Mouse (Mus musculus) MEL (cell line): Measurements from ENCODE around the gene Ccdc163. TPM values are rescaled to one million over a fixed set of nuclear protein-coding genes. Genes with fewer than 3 reads are reported as not detected.

Experiments used
- DNase-seq: peaks from one replicate; pipeline ENCODE4 v3.0.0; 2011; ENCODE audit warnings: low read depth, low spot score
- H3K27ac ChIP-seq: 2 replicates; pipeline ENCODE4 v1.5.1; 2012; ENCODE audit warnings: low read depth, mild to moderate bottlenecking, control low read depth, low read length, moderate library complexity; ENCODE audit not compliant: control insufficient read depth
- H3K27me3 ChIP-seq, 2 experiments: fragments of 150-350 bp in 1 of 2; sonication (generic) in 1 of 2; 2 replicates each; pipeline ENCODE4 v1.6.1; 2012; ENCODE audit warnings: low read length in 2 of 2, mild to moderate bottlenecking in 2 of 2, improper control_type of control experiment in 1 of 2, moderate library complexity in 1 of 2; ENCODE audit not compliant: insufficient read depth in 2 of 2, control insufficient read depth in 1 of 2
- H3K36me3 ChIP-seq, 2 experiments: 2 replicates each; pipeline ENCODE4 v1.6.1; 2012 to 2014; ENCODE audit warnings: low read length in 2 of 2, improper control_type of control experiment in 1 of 2, inconsistent platforms in 1 of 2, mild to moderate bottlenecking in 1 of 2; ENCODE audit not compliant: insufficient read depth in 2 of 2, control insufficient read depth in 1 of 2
- H3K4me1 ChIP-seq, 2 experiments: fragments of 150-350 bp in 1 of 2; sonication (generic) in 1 of 2; 2 replicates each; pipeline ENCODE4 v1.6.1; 2012; ENCODE audit warnings: low read length in 2 of 2, improper control_type of control experiment in 1 of 2, mild to moderate bottlenecking in 1 of 2; ENCODE audit not compliant: insufficient read depth in 2 of 2, control insufficient read depth in 1 of 2
- H3K4me3 ChIP-seq, 2 experiments: fragments of 150-350 bp in 1 of 2; sonication (generic) in 1 of 2; 2 replicates each; pipeline ENCODE4 v1.5.1; 2012; ENCODE audit warnings: low read depth in 2 of 2, low read length in 2 of 2, mild to moderate bottlenecking in 2 of 2, moderate library complexity in 2 of 2, control low read depth in 1 of 2, improper control_type of control experiment in 1 of 2; ENCODE audit not compliant: control insufficient read depth in 1 of 2, insufficient read depth in 1 of 2
- H3K79me2 ChIP-seq: 2 replicates; pipeline ENCODE4 v1.6.1; 2012; ENCODE audit warnings: mild to moderate bottlenecking, low read length, moderate library complexity; ENCODE audit not compliant: control insufficient read depth, poor library complexity, insufficient read depth
- H3K9ac ChIP-seq: 2 replicates; pipeline ENCODE4 v1.6.1; 2012; ENCODE audit warnings: low read depth, mild to moderate bottlenecking, control low read depth, low read length, moderate library complexity; ENCODE audit not compliant: control insufficient read depth, poor library complexity, severe bottlenecking
- H3K9me3 ChIP-seq: fragments of 150-350 bp; sonication (generic); replicated peaks from 2 replicates; pipeline ENCODE4 v1.6.1; 2012; ENCODE audit warnings: mild to moderate bottlenecking, low read length, improper control_type of control experiment, moderate library complexity; ENCODE audit not compliant: insufficient read depth
- BHLHE40 ChIP-seq: IDR thresholded peaks from 2 replicates; pipeline ENCODE4 v1.6.1; 2012; ENCODE audit warnings: low read depth, mild to moderate bottlenecking, inconsistent platforms, low read length, improper control_type of control experiment, borderline replicate concordance
- CHD1 ChIP-seq: IDR thresholded peaks from 2 replicates; pipeline ENCODE4 v1.6.1; 2012; ENCODE audit warnings: low read depth, mild to moderate bottlenecking, inconsistent platforms, low read length, improper control_type of control experiment
- CHD2 ChIP-seq: IDR thresholded peaks from 2 replicates; pipeline ENCODE4 v1.6.1; 2011; ENCODE audit warnings: low read length, improper control_type of control experiment
- ETS1 ChIP-seq: IDR thresholded peaks from 2 replicates; pipeline ENCODE4 v1.6.1; 2012; ENCODE audit warnings: low read depth, mild to moderate bottlenecking, inconsistent platforms, low read length, improper control_type of control experiment, moderate library complexity
- GABPA ChIP-seq: IDR thresholded peaks from 2 replicates; pipeline ENCODE4 v1.6.1; 2012; ENCODE audit warnings: low read depth, mild to moderate bottlenecking, inconsistent platforms, low read length, improper control_type of control experiment, moderate library complexity
- KAT2A ChIP-seq: conservative IDR thresholded peaks from 2 replicates; pipeline ENCODE4 v1.6.1; 2012; ENCODE audit warnings: low read depth, low read length, improper control_type of control experiment, inconsistent platforms
- MAFK ChIP-seq: IDR thresholded peaks from 2 replicates; pipeline ENCODE4 v1.6.1; 2011; ENCODE audit warnings: low read depth, mild to moderate bottlenecking, low read length, improper control_type of control experiment, borderline replicate concordance
- MAZ ChIP-seq: IDR thresholded peaks from 2 replicates; pipeline ENCODE4 v1.6.1; 2012; ENCODE audit warnings: low read depth, mild to moderate bottlenecking, inconsistent platforms, low read length, improper control_type of control experiment
- MEF2A ChIP-seq: IDR thresholded peaks from 2 replicates; pipeline ENCODE4 v1.6.1; 2014; ENCODE audit warnings: low read depth, mild to moderate bottlenecking, inconsistent platforms, low read length, improper control_type of control experiment; ENCODE audit not compliant: poor library complexity, insufficient replicate concordance, severe bottlenecking; ENCODE audit errors: extremely low read depth
- MYB ChIP-seq: IDR thresholded peaks from 2 replicates; pipeline ENCODE4 v1.6.1; 2011; ENCODE audit warnings: mild to moderate bottlenecking, low read depth, low read length, improper control_type of control experiment
- MYC ChIP-seq: IDR thresholded peaks from 2 replicates; pipeline ENCODE4 v1.6.1; 2011; ENCODE audit warnings: low read depth, mild to moderate bottlenecking, low read length, improper control_type of control experiment, moderate library complexity
- POLR2AphosphoS2 ChIP-seq: IDR thresholded peaks from 2 replicates; pipeline ENCODE4 v1.6.1; 2011; ENCODE audit warnings: low read length, improper control_type of control experiment
- RCOR1 ChIP-seq: IDR thresholded peaks from 2 replicates; pipeline ENCODE4 v1.6.1; 2012; ENCODE audit warnings: low read depth, mild to moderate bottlenecking, inconsistent platforms, low read length, improper control_type of control experiment
- SIN3A ChIP-seq: IDR thresholded peaks from 2 replicates; pipeline ENCODE4 v1.6.1; 2012; ENCODE audit warnings: low read length, improper control_type of control experiment, inconsistent platforms
- TBP ChIP-seq: IDR thresholded peaks from 2 replicates; pipeline ENCODE4 v1.8.0; 2011; ENCODE audit warnings: low read depth, low read length, improper control_type of control experiment
- TCF12 ChIP-seq: IDR thresholded peaks from 2 replicates; pipeline ENCODE4 v1.6.1; 2014; ENCODE audit warnings: low read depth, mild to moderate bottlenecking, inconsistent platforms, low read length, improper control_type of control experiment, moderate library complexity
- USF1 ChIP-seq: IDR thresholded peaks from 2 replicates; pipeline ENCODE4 v1.6.1; 2014; ENCODE audit warnings: low read depth, mild to moderate bottlenecking, inconsistent platforms, low read length, improper control_type of control experiment, moderate library complexity
- ZKSCAN1 ChIP-seq: IDR thresholded peaks from 2 replicates; pipeline ENCODE4 v1.6.1; 2012; ENCODE audit warnings: low read depth, mild to moderate bottlenecking, inconsistent platforms, low read length, improper control_type of control experiment, moderate library complexity
- ZNF384 ChIP-seq: IDR thresholded peaks from 2 replicates; pipeline ENCODE4 v1.6.1; 2012; ENCODE audit warnings: low read depth, mild to moderate bottlenecking, inconsistent platforms, low read length, improper control_type of control experiment
- polyA plus RNA-seq, 2 experiments: library from polyadenylated mRNA; stranded (reverse) in 1 of 2; unstranded in 1 of 2; fragments of >175 nt in 1 of 2; fragments of >200 nt in 1 of 2; gene quantifications; 2 replicates each; pipeline versions ENCODE4 v1.2.1 to v1.2.4; 2012; ENCODE audit warnings: low replicate concordance in 2 of 2, low read depth in 1 of 2; ENCODE audit not compliant: insufficient read length in 2 of 2, insufficient read depth in 1 of 2, missing spikeins in 1 of 2
- total RNA-seq: library from RNA; depleted of rRNA; stranded (reverse); fragments of 300-350 nt; gene quantifications from 2 replicates; pipeline ENCODE4 v1.2.3, GENCODE M21; 2012

Gene Ccdc163
- total and polyA plus RNA-seq, 3 experiments = 12.3 to 26.0 TPM; not detected in 1

GRCm38 (mm10) chr4:116676027-116676426 lies 32.3 kb upstream of the Ccdc163 start:
- no peak overlapping the region for H3K27ac ChIP-seq
- peaks cover 8 to 9% of the 10 kb centered on the region in 2 experiments; a peak in 3 of 4 replicates for H3K4me1 ChIP-seq
- no peak for DNase-seq
- no peaks in the 10 kb centered on the region for H3K9me3 ChIP-seq
- TF ChIP-seq MYC (no peak), TCF12 (no peak), ZKSCAN1 (no peak), GABPA (no peak), SIN3A (no peak), CHD2 (no peak), USF1 (no peak), TBP (no peak), MYB (no peak), MAFK (no peak), RCOR1 (no peak), MAZ (no peak), ZNF384 (no peak), POLR2AphosphoS2 (no peak), BHLHE40 (no peak)
- H3K27me3 ChIP-seq = no peaks in the 10 kb centered on the region; a peak in 1 of 4 replicates
- H3K4me3 ChIP-seq = no peak overlapping the region
- H3K79me2 ChIP-seq = no peaks in the 10 kb centered on the region
- peaks cover 0 to 15% of the 10 kb centered on the region in 2 experiments; a peak in 2 of 4 replicates for H3K36me3 ChIP-seq
- H3K9ac ChIP-seq = no peak overlapping the region

GRCm38 (mm10) chr4:116677808-116678207 lies 30.5 kb upstream of the Ccdc163 start:
- TF ChIP-seq ETS1 (0 out of 2 replicates have a peak, but pooled peaks have one; percentile 27), TBP (no peak)
- DNase-seq = peak; percentile 35
- H3K4me1 ChIP-seq = peaks cover 7 to 12% of the 10 kb centered on the region in 2 experiments; a peak in 3 of 4 replicates
- no peak overlapping the region for H3K9ac ChIP-seq
- no peak overlapping the region for H3K27ac ChIP-seq
- no peaks in the 10 kb centered on the region for H3K9me3 ChIP-seq
- no peak overlapping the region for H3K4me3 ChIP-seq
- no peaks in the 10 kb centered on the region for H3K27me3 ChIP-seq
- H3K79me2 ChIP-seq = no peaks in the 10 kb centered on the region
- peaks cover 0 to 15% of the 10 kb centered on the region in 2 experiments; a peak in 2 of 4 replicates for H3K36me3 ChIP-seq

- H3K4me3 ChIP-seq = no peak overlapping the region
- H3K9me3 ChIP-seq = no peaks in the 10 kb centered on the region
- no peak for TF ChIP-seq ETS1
- no peak for TF ChIP-seq CHD1
- TF ChIP-seq POLR2AphosphoS2 = no peak
- no peak for TF ChIP-seq RCOR1
- no peak for TF ChIP-seq MAZ
- TF ChIP-seq KAT2A = no peak
- no peak for TF ChIP-seq MEF2A
- no peak for TF ChIP-seq ZKSCAN1
- H3K79me2 ChIP-seq = no peaks in the 10 kb centered on the region
- H3K27me3 ChIP-seq = no peaks in the 10 kb centered on the region
- no peak overlapping the region for H3K9ac ChIP-seq
- DNase-seq = no peak
- peaks cover 6 to 9% of the 10 kb centered on the region in 2 experiments; a peak in 3 of 4 replicates for H3K4me1 ChIP-seq
- H3K36me3 ChIP-seq = peaks cover 0 to 14% of the 10 kb centered on the region in 2 experiments; a peak in 2 of 4 replicates
- no peak overlapping the region for H3K27ac ChIP-seq
These were observed 29.2 kb upstream of the Ccdc163 start for GRCm38 (mm10) chr4:116679141-116679540.
